Mouse (Mus musculus): ENCODE measurements around the gene Ccdc77. TPM values are rescaled to one million over a fixed set of nuclear protein-coding genes. Genes with fewer than 3 reads are reported as not detected.

Ccdc77 gene
- total RNA-seq, 1 experiment, result 32.8 TPM

DNA sequence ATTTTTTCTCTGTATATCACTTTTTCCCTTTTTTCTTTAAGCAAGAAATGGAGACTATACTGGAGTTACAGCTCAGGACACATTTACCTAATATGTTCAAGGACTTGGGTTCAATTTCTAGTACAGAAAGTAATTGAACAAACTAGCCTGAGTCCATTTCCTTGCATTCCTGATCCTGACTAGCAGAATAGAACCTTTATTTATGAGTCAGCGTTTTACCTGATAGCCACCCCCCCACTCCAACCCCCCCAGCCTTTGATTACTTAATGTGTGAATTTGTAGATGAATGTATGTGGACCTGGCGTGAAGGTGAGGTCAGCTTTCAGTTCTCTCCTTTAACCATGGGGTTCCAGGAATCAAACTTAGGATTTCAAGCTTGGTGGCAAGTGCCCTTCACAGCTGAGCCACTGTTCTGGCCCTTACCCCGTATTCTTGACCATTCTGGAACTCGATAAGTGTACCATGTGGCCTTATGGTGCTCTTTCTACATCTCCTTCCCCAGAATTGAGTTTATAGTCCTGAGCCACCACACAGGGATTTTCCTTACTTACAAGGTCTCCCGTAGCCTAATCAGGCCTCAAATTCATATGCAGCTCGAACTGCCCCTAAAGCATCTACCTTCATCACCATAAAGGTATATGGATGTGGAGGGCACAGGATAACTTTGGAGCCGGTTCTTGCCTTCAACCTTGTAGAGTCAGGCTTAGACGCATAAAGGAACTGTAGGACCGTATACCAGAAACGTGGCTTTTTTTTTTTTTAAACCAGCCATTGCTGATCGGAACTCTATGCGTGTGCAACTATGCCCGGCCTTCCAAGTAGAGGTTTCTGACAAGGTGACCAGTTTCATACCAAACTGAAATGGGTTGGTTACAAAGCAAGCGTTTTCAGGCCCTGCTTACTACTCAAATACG lies 1.1 kb downstream of the Ccdc77 start:
- Histone ChIP-seq H3K9me3 (ENCODE audit: control insufficient read depth, insufficient read depth, low read depth, low read length) (no peaks in the 10 kb centered on the region), H3K9ac (ENCODE audit: insufficient read depth, low read depth, low read length, poor library complexity, severe bottlenecking) (peak overlapping the region; percentile 92), H3K36me3 (ENCODE audit: control insufficient read depth, insufficient read depth, low read length, poor library complexity, severe bottlenecking) (peaks cover 5% of the 10 kb centered on the region; the same call in 1 of the 2 replicates), H3K4me1 (ENCODE audit: control insufficient read depth in 2 of 2, insufficient read depth in 2 of 2, low read length in 2 of 2, poor library complexity in 1 of 2) (peaks cover 0 to 3% of the 10 kb centered on the region in 2 experiments; a peak in 1 of 4 replicates), H3K4me3 (ENCODE audit: insufficient read depth in 1 of 2, low read depth in 1 of 2, low read length in 2 of 2, poor library complexity in 1 of 2, severe bottlenecking in 1 of 2) (peak overlapping the region; percentile 92 to 97), H3K27ac (ENCODE audit: insufficient read depth, low read depth, low read length, poor library complexity, severe bottlenecking) (peak overlapping the region; percentile 74)
- in situ Hi-C loops (cut with MboI; ENCODE audit: low sequenced_read_pairs in 2 of 2, unreplicated experiment in 2 of 2), result no loop called here
- TF ChIP-seq HCFC1 (IDR thresholded peaks at IDR 0.05; ENCODE audit: borderline replicate concordance, insufficient read depth, low read length), result no peak
- TF ChIP-seq MAFK (IDR thresholded peaks at IDR 0.05; ENCODE audit: insufficient read depth, low read depth, low read length), result peak; percentile 73
- TF ChIP-seq CHD2 (IDR thresholded peaks at IDR 0.05; ENCODE audit: low read depth, low read length), result no peak
- DNase-seq (ENCODE audit: low read depth, low spot score), result no peak

DNA sequence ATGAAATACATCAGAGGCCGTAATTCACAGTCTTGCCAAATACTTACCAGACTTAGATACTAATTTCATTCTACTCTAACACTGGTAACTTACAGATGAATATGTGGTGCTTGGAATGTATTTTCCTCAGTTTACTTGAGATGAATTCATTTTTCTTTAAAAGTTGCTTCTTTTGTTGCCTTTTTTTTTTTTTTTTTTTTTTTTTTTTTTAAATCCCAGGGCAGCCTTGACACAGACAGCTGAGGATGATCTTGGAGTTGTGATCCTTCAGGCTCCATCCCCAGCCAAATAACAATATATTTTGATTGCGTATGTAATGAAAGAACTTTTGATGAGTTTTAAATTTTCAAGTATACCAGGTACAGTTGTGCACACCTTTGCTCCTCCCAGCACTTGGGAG lies 2.0 kb downstream of the Ccdc77 start:
- Histone ChIP-seq H3K9ac (ENCODE audit: insufficient read depth, low read depth, low read length, poor library complexity, severe bottlenecking) (no peak overlapping the region), H3K4me1 (ENCODE audit: control insufficient read depth in 2 of 2, insufficient read depth in 2 of 2, low read length in 2 of 2, poor library complexity in 1 of 2) (peaks cover 0 to 3% of the 10 kb centered on the region in 2 experiments; a peak in 1 of 4 replicates), H3K9me3 (ENCODE audit: control insufficient read depth, insufficient read depth, low read depth, low read length) (no peaks in the 10 kb centered on the region), H3K36me3 (ENCODE audit: control insufficient read depth, insufficient read depth, low read length, poor library complexity, severe bottlenecking) (no peaks in the 10 kb centered on the region; the same call in 1 of the 2 replicates), H3K27ac (ENCODE audit: insufficient read depth, low read depth, low read length, poor library complexity, severe bottlenecking) (no peak overlapping the region), H3K4me3 (ENCODE audit: insufficient read depth in 1 of 2, low read depth in 1 of 2, low read length in 2 of 2, poor library complexity in 1 of 2, severe bottlenecking in 1 of 2) (no peak overlapping the region)
- no peak for DNase-seq (ENCODE audit: low read depth, low spot score)
- TF ChIP-seq CHD2 (IDR thresholded peaks at IDR 0.05; ENCODE audit: low read depth, low read length) (no peak), ZNF384 (IDR thresholded peaks at IDR 0.05; ENCODE audit: low read depth, low read length) (peak; percentile 75; the same call in 1 of the 2 replicates)
- in situ Hi-C loops (cut with MboI; ENCODE audit: low sequenced_read_pairs in 2 of 2, unreplicated experiment in 2 of 2), result no loop called here

DNA sequence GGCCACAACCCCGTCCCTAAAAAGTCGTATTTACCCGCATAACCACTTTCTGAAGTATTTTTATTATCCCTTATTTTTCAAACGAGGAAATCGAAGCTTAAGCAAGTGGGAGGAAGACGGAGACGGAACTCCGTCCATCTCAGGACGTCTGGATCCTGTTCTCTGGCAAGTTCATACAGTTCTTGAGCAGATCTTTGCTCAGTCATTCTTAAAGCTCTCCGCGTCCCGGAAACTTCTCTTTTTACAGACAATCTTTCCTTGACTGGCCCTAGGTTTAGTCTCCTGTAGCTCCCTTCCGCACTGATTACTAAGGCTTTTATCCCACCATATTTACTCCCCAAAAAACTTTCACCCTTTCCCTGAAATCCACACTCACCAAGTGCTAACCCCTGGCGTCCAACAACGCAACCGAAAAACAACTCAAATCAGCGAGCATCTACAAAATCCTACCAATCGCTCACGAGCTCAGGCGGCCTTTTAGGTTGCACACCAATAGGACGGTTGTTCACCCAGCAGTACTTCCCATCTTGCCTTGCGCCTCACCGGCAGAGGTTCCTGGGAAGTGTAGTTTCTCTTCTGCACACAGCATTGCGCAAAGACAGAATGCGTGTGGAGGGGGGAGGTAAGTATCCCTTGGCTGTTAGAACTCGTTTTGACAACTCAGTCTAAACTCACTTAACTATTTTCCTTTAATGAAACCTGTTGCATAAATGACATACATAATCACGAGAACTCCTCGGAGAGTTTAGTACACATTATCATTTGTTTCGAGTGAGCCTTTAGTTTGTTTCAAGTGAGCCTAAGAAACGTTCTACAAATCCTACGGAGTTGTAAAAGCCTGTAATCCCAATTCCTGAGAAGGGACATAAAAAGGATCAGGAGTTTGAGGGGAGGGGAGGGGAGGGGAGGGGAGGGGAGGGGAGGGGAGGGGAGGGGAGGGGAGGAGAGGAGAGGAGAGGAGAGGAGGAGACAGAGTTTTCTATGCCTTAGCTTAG lies 6.9 kb downstream of the Ccdc77 start:
- in situ Hi-C loops (cut with MboI; ENCODE audit: low sequenced_read_pairs in 2 of 2, unreplicated experiment in 2 of 2), result no loop called here
- peak overlapping the region; percentile 68; the same call in 1 of the 2 replicates for H3K27ac ChIP-seq (ENCODE audit: insufficient read depth, low read depth, low read length, poor library complexity, severe bottlenecking)
- DNase-seq (ENCODE audit: low read depth, low spot score), result peak; percentile 90

DNA sequence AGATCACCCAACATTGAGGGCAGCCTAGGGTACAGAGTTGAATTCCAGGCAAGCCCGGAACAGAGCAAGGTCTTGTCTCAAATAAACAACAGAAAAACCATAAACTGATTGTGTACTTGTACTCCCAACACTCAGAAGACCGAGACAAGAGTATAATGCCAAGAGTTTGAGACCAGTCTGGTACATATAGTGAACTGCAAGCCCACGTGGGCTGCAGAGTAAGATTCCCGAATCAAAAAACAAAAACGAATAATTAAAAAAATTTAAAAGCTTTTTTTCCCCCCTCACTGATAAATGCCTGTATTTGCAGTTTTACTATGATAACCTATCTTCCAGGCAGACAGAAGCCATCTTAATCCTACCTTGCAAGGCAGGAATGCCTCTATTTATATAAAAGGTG lies 7.7 kb downstream of the Ccdc77 start:
- TF ChIP-seq MAFK (IDR thresholded peaks at IDR 0.05; ENCODE audit: insufficient read depth, low read depth, low read length) (no peak), ZC3H11A (IDR thresholded peaks at IDR 0.05; ENCODE audit: borderline replicate concordance, low read depth, low read length) (no peak), HCFC1 (IDR thresholded peaks at IDR 0.05; ENCODE audit: borderline replicate concordance, insufficient read depth, low read length) (no peak), ZNF384 (IDR thresholded peaks at IDR 0.05; ENCODE audit: low read depth, low read length) (no peak), CHD2 (IDR thresholded peaks at IDR 0.05; ENCODE audit: low read depth, low read length) (no peak)
- no peak for DNase-seq (ENCODE audit: low read depth, low spot score)
- H3K9ac ChIP-seq (ENCODE audit: insufficient read depth, low read depth, low read length, poor library complexity, severe bottlenecking), result peak overlapping the region; percentile 88
- H3K36me3 ChIP-seq (ENCODE audit: control insufficient read depth, insufficient read depth, low read length, poor library complexity, severe bottlenecking), result peaks cover 6% of the 10 kb centered on the region
- in situ Hi-C loops (cut with MboI; ENCODE audit: low sequenced_read_pairs in 2 of 2, unreplicated experiment in 2 of 2), result no loop called here
- no peaks in the 10 kb centered on the region; a peak in 1 of 4 replicates for H3K4me1 ChIP-seq (ENCODE audit: control insufficient read depth in 2 of 2, insufficient read depth in 2 of 2, low read length in 2 of 2, poor library complexity in 1 of 2)
- H3K9me3 ChIP-seq (ENCODE audit: control insufficient read depth, insufficient read depth, low read depth, low read length), result no peaks in the 10 kb centered on the region
- peak overlapping the region; percentile 80 to 86 for H3K4me3 ChIP-seq (ENCODE audit: insufficient read depth in 1 of 2, low read depth in 1 of 2, low read length in 2 of 2, poor library complexity in 1 of 2, severe bottlenecking in 1 of 2)
- no peak overlapping the region; the same call in 1 of the 2 replicates for H3K27ac ChIP-seq (ENCODE audit: insufficient read depth, low read depth, low read length, poor library complexity, severe bottlenecking)

More for the DNA sequence above, 6.9 kb downstream of the Ccdc77 start:
- peaks cover 6% of the 10 kb centered on the region for H3K36me3 ChIP-seq (ENCODE audit: control insufficient read depth, insufficient read depth, low read length, poor library complexity, severe bottlenecking)
- peak overlapping the region; percentile 80 to 86 for H3K4me3 ChIP-seq (ENCODE audit: insufficient read depth in 1 of 2, low read depth in 1 of 2, low read length in 2 of 2, poor library complexity in 1 of 2, severe bottlenecking in 1 of 2)
- H3K9ac ChIP-seq (ENCODE audit: insufficient read depth, low read depth, low read length, poor library complexity, severe bottlenecking), result peak overlapping the region; percentile 88
- no peaks in the 10 kb centered on the region for H3K9me3 ChIP-seq (ENCODE audit: control insufficient read depth, insufficient read depth, low read depth, low read length)
- H3K4me1 ChIP-seq (ENCODE audit: control insufficient read depth in 2 of 2, insufficient read depth in 2 of 2, low read length in 2 of 2, poor library complexity in 1 of 2), result no peaks in the 10 kb centered on the region; a peak in 1 of 4 replicates
- TF ChIP-seq MAFK (IDR thresholded peaks at IDR 0.05; ENCODE audit: insufficient read depth, low read depth, low read length), result no peak
- 0 out of 2 replicates have a peak, but pooled peaks have one; percentile 35 for TF ChIP-seq CHD2 (IDR thresholded peaks at IDR 0.05; ENCODE audit: low read depth, low read length)
- TF ChIP-seq HCFC1 (IDR thresholded peaks at IDR 0.05; ENCODE audit: borderline replicate concordance, insufficient read depth, low read length), result peak; percentile 97

All from ES-E14 (cell line).